Mouse (Mus musculus) kidney, postnatal 0 days (tissue): Measurements from ENCODE around the gene Oas1f. TPM values are rescaled to one million over a fixed set of nuclear protein-coding genes. Genes with fewer than 3 reads are reported as not detected.

Experiments used
- ATAC-seq: fragments of 200-750 bp; cut with Nextera tagmentation; replicated peaks from 2 replicates; pipeline ENCODE4 v1.8.0; 2017; ENCODE audit warnings: low read depth, moderate number of reproducible peaks, moderate TSS enrichment, moderate library complexity; ENCODE audit not compliant: low FRiP score
- DNase-seq: peaks from one replicate; pipeline ENCODE4 v3.0.0-alpha.2; 2016; ENCODE audit warnings: low spot score
- H3K27ac ChIP-seq: fragments of 300-500 bp; sonication (generic); 2 replicates; pipeline ENCODE4 v1.5.1; 2014; ENCODE audit warnings: mild to moderate bottlenecking
- H3K27me3 ChIP-seq: fragments of 300-500 bp; sonication (generic); 2 replicates; pipeline ENCODE4 v1.6.1; 2014; ENCODE audit warnings: low read length, mixed read lengths; ENCODE audit not compliant: insufficient read depth
- H3K36me3 ChIP-seq: fragments of 300-500 bp; sonication (generic); 2 replicates; pipeline ENCODE4 v1.6.1; 2014; ENCODE audit warnings: low read length, mixed read lengths; ENCODE audit not compliant: insufficient read depth
- H3K4me1 ChIP-seq: fragments of 300-500 bp; sonication (generic); replicated peaks from 2 replicates; pipeline ENCODE4 v1.6.1; 2014; ENCODE audit warnings: antibody characterized with exemption, low read length, mixed read lengths; ENCODE audit not compliant: insufficient read depth
- H3K4me2 ChIP-seq: fragments of 300-500 bp; sonication (generic); 2 replicates; pipeline ENCODE4 v1.6.1; 2014; ENCODE audit warnings: mild to moderate bottlenecking, low read length, moderate library complexity, mixed read lengths
- H3K4me3 ChIP-seq: fragments of 300-500 bp; sonication (generic); replicated peaks from 2 replicates; pipeline ENCODE4 v1.5.1; 2014; ENCODE audit warnings: low read depth, low read length
- H3K9ac ChIP-seq: fragments of 300-500 bp; sonication (generic); 2 replicates; pipeline ENCODE4 v1.6.1; 2014; ENCODE audit warnings: low read depth, low read length
- H3K9me3 ChIP-seq: fragments of 300-500 bp; sonication (generic); replicated peaks from 2 replicates; pipeline ENCODE4 v1.6.1; 2016; ENCODE audit warnings: low read length, inconsistent platforms, mixed read lengths
- CTCF ChIP-seq: IDR thresholded peaks from 2 replicates; pipeline ENCODE4 v1.5.1; 2016; ENCODE audit warnings: antibody characterized with exemption, low read depth, mild to moderate bottlenecking, moderate library complexity
- WGBS: fragments of 180-500 bp; shearing (Covaris S2); extraction: QIAGEN DNeasy Blood & Tissue Kit; methylation state at CpG from one replicate; pipeline ENCODE4 v1.1.7; 2014; 5-methylcytosine and 5-hydroxymethylcytosine counted together
- polyA plus RNA-seq: library from polyadenylated mRNA; unstranded; fragments of >200 nt; fragmentation: Nextera tagmentation; extraction: Ambion mirVana; gene quantifications from 2 replicates; pipeline ENCODE4 v1.2.1, GENCODE M21; 2015

Oas1f gene
- polyA plus RNA-seq, 1 experiment from 2014 or later = 0.12 TPM

DNA sequence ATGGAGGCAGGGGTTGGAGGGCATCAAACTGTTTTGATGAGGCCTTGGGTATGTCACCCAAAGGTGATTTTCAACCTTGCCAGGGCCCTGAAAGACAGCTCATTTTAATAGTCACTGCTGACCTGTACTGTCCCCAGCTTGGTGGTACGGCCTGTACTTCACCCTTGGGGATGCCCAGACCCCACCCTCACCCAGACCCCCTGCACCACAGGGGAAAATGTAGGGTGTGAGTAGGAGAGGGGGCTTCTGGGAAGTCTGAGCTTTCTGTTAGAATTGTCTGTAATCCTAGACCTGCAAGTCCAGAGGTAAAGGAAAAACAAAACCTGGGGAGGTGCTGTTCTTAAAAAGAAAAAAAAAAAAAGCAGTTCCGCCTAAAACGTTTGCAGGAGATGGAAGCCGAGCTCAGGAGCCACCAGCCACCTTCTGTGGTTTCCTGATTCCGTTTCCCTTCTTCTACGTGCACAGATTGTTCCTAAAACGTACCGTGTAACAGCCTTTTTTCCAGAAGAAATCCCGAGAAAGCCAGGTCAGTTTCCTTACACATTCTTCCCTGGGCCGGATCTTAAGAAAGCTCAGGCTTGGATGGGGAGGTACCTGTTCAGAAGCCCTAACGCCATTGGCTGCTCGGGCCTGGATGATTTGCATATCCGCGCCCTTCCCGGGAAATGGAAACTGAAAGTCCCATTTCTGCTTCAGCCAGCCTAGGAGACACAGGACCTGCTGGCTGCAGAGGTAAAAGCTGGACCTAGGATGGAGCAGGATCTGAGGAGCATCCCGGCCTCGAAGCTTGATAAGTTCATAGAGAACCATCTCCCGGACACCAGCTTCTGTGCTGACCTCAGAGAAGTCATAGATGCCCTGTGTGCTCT is 35.0 kb upstream of the Oas1f start, which contains the start of gene Oas1c:
Gene Oas1c (minus strand): TSS at position 564 of the 869 bp plus-strand sequence.
- Histone ChIP-seq H3K4me1 (0 out of 2 replicates have a peak, but pooled peaks cover 6% of the 10 kb centered on the region), H3K27ac (peak within 1 kb of the TSS; percentile 87), H3K9ac (peak within 1 kb of the TSS; percentile 57), H3K4me3 (peak within 1 kb of the TSS; percentile 47), H3K27me3 (no peaks in the 10 kb centered on the region), H3K36me3 (0 out of 2 replicates have a peak, but pooled peaks cover 3% of the 10 kb centered on the region), H3K9me3 (no peaks in the 10 kb centered on the region), H3K4me2 (peak within 1 kb of the TSS; percentile 67)
- no peak for TF ChIP-seq CTCF
- DNase-seq (peak; percentile 97), ATAC-seq (peak; percentile 90)
- 3% methylated on average over 18 of the region's 18 CpGs for WGBS

DNA sequence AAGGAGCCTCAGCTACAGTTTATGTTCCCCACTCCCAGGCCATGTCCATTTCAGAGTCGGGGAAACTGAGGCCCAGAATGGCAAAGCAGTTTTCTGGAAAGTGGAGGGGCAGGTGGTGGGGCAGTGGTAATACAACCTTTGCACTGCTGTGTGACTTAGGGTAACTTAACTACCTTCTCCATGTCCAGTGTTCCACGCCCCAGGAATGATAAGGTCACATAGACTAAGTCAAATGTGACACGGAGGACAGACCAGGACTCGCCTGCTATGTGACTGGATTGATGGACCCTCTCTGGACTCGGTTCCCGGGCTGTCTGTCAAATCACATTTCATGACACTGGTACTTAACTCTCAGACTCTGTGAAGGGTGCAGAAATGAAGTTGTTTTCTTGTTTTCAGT is 34.1 kb upstream of the Oas1f start:
- WGBS = 74% methylated on average over 6 of the region's 6 CpGs
- TF ChIP-seq CTCF = no peak
- DNase-seq = no peak
- Histone ChIP-seq H3K4me3 (peak overlapping the region; percentile 47), H3K27ac (no peak overlapping the region), H3K4me1 (0 out of 2 replicates have a peak, but pooled peaks cover 6% of the 10 kb centered on the region), H3K4me2 (peak overlapping the region; percentile 67), H3K9me3 (no peaks in the 10 kb centered on the region), H3K36me3 (0 out of 2 replicates have a peak, but pooled peaks cover 3% of the 10 kb centered on the region), H3K9ac (peak overlapping the region; percentile 57), H3K27me3 (no peaks in the 10 kb centered on the region)
- no peak for ATAC-seq

DNA sequence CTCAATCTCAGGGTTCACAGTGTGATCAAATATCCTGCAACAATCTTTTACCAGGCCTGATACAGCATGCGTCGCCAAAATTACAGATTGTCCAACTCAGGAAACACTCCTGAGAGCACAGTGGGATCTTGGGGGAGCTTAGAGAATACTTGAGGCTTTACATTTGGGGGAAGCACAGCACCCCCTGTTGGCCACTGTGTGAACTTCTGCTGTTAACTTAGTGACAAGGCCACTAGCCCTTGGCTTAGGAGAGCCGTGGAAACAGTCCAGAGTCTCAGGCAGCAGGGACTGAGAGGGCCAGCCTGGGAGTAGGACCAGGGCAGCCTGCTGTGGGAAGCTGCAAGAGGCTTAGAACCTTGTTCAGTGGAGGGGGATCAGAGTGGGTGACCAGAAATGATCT is 31.2 kb upstream of the Oas1f start:
- Histone ChIP-seq H3K36me3 (0 out of 2 replicates have a peak, but pooled peaks cover 7% of the 10 kb centered on the region), H3K4me3 (no peak overlapping the region), H3K4me1 (0 out of 2 replicates have a peak, but pooled peaks cover 6% of the 10 kb centered on the region), H3K27ac (no peak overlapping the region), H3K9me3 (no peaks in the 10 kb centered on the region), H3K4me2 (no peak overlapping the region), H3K9ac (no peak overlapping the region), H3K27me3 (no peaks in the 10 kb centered on the region)
- no peak for ATAC-seq
- 62% methylated on average over 3 of the region's 3 CpGs for WGBS
- peak; percentile 50 for TF ChIP-seq CTCF
- no peak for DNase-seq

DNA sequence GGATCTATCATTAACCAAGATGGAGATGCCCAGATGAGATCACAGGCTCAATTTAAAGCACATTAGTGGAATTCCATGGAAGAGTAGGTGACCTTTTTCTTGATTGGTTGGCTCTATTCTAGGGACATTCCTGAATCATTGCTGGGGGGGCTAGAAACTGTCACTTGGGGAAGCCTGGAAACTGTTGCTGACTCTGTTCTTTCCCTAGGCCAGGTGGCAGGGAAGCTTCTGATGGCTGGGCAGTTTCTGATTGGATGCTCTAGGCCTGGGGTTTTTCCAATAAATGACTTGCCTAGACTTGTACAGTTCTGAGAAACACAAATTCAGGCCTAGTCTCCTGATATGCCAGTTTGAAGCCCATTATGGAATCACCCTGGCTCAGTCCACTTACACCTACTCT is 28.2 kb upstream of the Oas1f start:
- no peak for ATAC-seq
- no peaks in the 10 kb centered on the region for H3K27me3 ChIP-seq
- H3K36me3 ChIP-seq = 0 out of 2 replicates have a peak, but pooled peaks cover 7% of the 10 kb centered on the region
- no peaks in the 10 kb centered on the region for H3K4me1 ChIP-seq
- H3K4me2 ChIP-seq = no peak overlapping the region
- no peak overlapping the region for H3K9ac ChIP-seq
- TF ChIP-seq CTCF = no peak
- no peak overlapping the region for H3K4me3 ChIP-seq
- no peaks in the 10 kb centered on the region for H3K9me3 ChIP-seq
- H3K27ac ChIP-seq = no peak overlapping the region
- no peak for DNase-seq

DNA sequence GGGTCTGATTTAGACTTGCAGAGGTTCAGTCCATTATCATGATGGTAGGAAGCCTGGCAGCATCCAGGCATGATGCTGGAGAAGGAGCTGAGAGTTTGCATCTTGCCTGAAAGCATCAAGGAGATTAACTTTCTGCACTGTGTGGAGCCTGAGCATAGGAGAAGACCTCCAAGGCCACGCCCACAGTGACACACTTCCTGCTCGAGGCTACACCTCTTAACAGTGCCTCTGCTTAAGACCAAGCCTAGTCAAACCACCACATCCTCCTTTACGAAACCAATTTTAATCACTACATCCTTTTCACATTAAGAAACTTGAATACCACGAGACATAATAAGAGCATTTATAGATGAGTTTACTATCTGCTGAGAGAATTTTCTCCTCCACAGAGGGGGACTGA is 16.1 kb upstream of the Oas1f start:
- Histone ChIP-seq H3K4me1 (no peaks in the 10 kb centered on the region), H3K9me3 (no peaks in the 10 kb centered on the region), H3K27me3 (no peaks in the 10 kb centered on the region), H3K4me2 (no peak overlapping the region), H3K36me3 (no peaks in the 10 kb centered on the region), H3K4me3 (no peak overlapping the region), H3K9ac (no peak overlapping the region), H3K27ac (no peak overlapping the region)
- no peak for TF ChIP-seq CTCF
- WGBS = 85% methylated on average over 4 of the region's 4 CpGs
- DNase-seq = no peak
- no peak for ATAC-seq

DNA sequence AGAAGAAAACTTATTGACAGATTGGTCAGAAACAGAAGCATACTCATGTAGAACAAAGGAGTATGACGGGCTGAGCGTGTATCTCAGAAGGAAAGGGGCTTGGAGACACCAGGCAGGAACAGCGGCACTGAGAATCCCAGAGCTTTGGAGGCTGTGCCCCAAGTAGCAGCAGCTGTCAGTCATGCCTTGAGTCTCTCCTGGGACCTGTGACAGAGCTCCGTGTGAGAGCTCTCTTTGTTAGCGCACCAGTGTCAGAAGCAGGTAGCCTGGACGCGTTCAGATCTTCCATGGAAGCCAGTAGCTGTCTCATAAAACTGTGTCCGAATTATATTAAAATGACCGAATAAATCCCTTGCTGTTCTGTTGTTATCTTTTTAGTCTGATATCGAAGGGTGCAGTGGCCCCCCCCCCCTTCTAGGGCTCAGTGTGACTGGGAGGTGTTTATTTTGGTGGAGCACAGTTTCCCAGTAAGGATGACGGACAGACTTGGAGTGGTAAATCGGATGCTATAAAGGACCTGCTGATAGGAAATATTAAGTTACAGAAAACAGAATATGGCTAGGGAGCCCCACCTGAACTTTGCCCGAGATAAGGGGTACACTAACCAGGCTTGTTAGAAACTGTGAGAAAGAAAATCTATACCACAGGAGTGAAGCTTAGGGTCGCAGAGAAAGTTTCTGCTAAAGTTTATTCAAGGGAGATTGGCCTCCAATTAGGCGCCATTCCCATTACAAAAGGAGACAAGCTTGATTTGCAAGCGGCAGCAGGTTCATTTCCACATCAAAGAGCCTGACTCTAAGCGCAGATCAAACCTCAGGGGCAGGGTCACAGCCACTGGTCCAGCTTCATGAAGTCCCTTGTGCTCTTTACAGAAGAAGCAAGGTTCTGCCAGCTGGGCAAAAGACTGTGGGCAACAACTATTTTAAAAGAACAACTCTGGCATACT is 13.6 kb upstream of the Oas1f start:
- H3K4me2 ChIP-seq = no peak overlapping the region
- no peaks in the 10 kb centered on the region for H3K36me3 ChIP-seq
- H3K9ac ChIP-seq = no peak overlapping the region
- H3K27ac ChIP-seq = no peak overlapping the region
- H3K4me3 ChIP-seq = no peak overlapping the region
- ATAC-seq (no peak), DNase-seq (no peak)
- TF ChIP-seq CTCF = no peak
- no peaks in the 10 kb centered on the region for H3K27me3 ChIP-seq
- 9% methylated on average over 17 of the region's 17 CpGs for WGBS
- no peaks in the 10 kb centered on the region for H3K4me1 ChIP-seq
- no peaks in the 10 kb centered on the region for H3K9me3 ChIP-seq
